Mouse (Mus musculus) right cerebral cortex, adult 2 months (tissue): Measurements from ENCODE around the gene Gm20388.

Source experiments
- DNase-seq, 2 experiments: peaks; one replicate each; pipeline ENCODE4 v3.0.0; 2021 to 2022; ENCODE audit warnings: low spot score in 2 of 2

Gene Gm20388

DNA sequence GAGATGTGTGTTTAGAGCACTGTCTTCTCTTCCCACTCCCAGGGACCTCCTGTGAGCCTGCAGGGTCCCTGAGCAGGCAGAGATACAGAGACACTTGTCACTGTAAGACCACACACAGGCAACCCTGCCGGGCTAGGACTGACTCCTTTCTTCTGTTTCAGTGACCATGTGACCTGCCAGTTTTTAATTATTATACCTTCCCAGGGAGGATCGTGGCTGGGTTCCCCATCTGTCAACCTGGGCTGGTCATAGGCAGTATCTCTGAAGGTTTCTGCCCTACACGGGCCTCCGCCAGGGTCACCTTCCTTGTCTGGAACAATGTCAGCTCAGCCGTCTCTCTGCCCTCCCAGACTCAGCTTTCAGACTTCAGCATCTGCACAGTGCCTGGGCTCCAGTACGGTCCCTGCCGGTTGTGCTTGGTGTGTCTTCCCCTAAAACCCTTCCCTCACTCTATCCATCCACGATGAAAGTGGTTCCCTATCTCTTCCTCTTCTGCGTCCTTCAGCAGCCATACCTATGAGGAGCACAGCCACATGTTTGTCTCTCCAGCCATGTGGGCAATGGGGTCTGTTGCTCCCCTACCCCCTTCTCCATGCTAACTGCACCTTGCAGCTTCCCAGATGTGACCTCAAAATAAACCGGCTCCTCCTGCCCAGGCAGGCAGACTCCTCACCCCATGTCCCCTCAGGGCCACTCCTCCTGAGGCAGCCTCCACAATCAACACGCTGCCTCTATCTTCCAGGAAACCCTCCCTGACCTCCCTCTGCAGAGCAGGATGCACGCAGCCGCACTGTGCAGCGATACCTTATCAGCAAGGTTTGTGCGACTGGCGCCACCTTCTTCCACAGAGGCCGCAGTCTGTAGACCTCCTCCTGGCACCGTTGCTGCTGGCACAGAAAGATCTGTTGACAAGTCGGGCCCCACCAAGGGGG, 2825.2 kb downstream of the Gm20388 start:
- DNase-seq, result no peak

GRCm38 (mm10) chr8:122736623-122737022, 2826.0 kb downstream of the Gm20388 start:
- no peak for DNase-seq

- no peak for DNase-seq
Measured at GRCm38 (mm10) chr8:122737071-122737470, 2826.4 kb downstream of the Gm20388 start.

- no peak for DNase-seq
Measured at GRCm38 (mm10) chr8:122737886-122738285, 2827.2 kb downstream of the Gm20388 start.

DNA sequence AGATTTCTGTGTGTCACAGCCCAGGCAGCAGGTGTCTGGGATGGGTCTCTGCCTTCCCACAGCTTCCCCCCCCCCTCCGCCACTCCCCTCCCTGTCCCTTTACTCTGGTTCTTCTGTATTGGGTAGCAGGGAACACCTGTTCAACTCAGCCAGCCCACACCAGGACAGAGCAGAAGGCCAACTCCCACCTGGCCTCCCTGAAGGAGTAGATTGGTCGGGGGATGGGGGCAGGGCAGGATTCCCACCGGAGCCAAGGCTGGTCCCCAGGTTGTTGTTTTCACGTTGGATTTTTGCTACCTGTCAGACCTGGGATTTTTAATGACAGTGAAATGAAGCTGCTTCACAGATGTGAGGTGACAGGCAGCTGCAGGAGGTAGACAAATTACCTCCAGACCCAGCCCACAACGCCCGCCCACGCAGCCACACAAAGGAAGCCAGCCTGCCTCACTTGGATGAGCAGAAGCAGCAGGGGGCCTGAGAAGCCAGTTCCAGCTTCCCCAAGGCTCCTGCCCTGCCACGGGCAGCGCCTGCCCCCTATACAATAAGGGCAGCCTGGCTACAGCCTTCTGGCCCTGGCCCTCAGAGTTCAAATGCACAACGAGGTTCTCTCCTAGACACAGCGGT, 2828.6 kb downstream of the Gm20388 start:
- no peak for DNase-seq

DNA sequence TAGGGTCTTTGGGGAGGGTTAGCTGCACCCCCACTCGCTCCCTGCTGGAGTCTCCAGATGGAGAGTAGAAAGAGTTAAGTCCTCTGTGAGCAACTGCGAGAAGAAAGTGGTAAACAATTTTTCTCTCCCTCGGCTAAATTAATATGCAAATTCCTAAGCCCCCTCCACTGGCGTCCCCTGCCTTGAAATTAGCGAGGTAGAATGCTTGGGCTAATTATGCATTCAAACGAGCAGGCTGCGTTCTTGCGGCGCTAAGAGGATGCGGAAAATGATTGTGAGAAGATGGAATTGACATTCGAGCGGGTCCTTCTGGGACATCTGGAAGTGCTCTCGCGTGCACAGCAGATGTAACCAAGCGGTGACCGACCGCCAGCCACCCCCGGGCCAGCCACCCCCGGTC, 2831.8 kb downstream of the Gm20388 start:
- no peak for DNase-seq

GRCm38 (mm10) chr8:122745022-122745749, 2834.5 kb downstream of the Gm20388 start:
- no peak for DNase-seq

- no peak for DNase-seq
Measured at GRCm38 (mm10) chr8:122745750-122746275, 2835.2 kb downstream of the Gm20388 start.

DNA sequence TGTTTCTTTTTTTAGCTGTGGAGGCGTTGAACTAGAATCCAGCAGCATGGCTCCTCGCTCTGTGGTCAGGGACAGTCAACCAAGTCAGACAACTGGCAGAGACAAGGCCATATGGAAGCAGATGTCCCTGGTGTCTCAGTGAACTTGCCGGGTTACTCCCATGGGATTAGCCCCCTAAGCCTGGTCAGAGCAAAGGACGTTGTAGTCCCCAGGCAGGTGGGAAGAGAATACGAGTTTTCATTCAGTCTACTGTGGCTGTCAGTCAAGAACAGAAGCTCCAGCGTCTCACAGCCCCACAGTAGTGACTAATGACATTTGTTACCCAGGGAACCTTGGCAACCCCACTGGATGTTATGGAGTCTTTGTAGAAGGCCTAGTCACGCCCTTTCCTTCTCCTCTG, 2835.8 kb downstream of the Gm20388 start:
- DNase-seq, result no peak

GRCm38 (mm10) chr8:122747825-122748224, 2837.2 kb downstream of the Gm20388 start:
- no peak for DNase-seq

- DNase-seq, result no peak
Measured at GRCm38 (mm10) chr8:122749333-122749958, 2838.8 kb downstream of the Gm20388 start.

DNA sequence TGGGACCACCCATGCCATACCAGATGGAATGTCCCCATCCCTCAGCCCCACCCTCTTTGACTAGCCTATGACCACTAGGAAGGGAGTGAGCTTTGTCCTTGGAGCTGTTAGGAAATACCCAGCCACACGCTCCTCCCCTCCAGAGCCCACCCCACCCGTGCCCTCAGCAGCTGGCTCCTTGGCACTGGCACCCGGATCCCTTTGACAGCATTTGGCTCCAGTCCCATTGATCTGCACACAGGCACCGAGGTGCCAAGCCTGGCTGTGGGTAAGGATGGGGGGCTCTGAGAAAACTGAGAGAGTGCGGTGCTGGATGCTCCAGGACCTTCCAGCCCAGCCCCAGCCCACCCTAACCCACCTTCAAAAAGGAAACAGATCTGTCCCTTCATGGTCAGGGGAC, 2840.7 kb downstream of the Gm20388 start:
- no peak for DNase-seq

- peak; percentile 62 to 75 for DNase-seq
Measured at GRCm38 (mm10) chr8:122752111-122752721, 2841.6 kb downstream of the Gm20388 start.

- DNase-seq, result no peak
Measured at GRCm38 (mm10) chr8:122758597-122758996, 2848.0 kb downstream of the Gm20388 start.

DNA sequence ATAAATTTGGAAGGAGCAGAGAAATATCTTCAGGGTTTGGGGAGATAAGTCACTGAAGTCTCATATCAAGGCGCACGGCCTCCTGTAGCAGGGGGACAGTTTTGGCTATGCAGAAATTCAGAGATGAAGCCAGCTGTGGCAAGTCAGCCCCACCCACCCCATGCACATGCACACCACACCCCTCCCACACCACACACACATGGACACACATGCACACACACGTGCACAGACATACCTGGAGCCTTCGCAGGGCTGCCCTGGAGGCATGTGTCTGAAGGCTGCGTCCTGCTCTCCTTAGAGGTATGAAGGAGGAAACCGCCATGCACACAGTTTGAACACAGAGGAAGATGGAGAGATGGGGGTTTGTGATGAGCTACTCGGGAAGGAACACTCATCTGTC, 2849.5 kb downstream of the Gm20388 start:
- DNase-seq, result no peak

GRCm38 (mm10) chr8:122761109-122761508, 2850.5 kb downstream of the Gm20388 start:
- DNase-seq, result no peak

- no peak for DNase-seq
Measured at GRCm38 (mm10) chr8:122762731-122763266, 2852.2 kb downstream of the Gm20388 start.

- no peak for DNase-seq
Measured at GRCm38 (mm10) chr8:122763267-122763738, 2852.7 kb downstream of the Gm20388 start.

DNA sequence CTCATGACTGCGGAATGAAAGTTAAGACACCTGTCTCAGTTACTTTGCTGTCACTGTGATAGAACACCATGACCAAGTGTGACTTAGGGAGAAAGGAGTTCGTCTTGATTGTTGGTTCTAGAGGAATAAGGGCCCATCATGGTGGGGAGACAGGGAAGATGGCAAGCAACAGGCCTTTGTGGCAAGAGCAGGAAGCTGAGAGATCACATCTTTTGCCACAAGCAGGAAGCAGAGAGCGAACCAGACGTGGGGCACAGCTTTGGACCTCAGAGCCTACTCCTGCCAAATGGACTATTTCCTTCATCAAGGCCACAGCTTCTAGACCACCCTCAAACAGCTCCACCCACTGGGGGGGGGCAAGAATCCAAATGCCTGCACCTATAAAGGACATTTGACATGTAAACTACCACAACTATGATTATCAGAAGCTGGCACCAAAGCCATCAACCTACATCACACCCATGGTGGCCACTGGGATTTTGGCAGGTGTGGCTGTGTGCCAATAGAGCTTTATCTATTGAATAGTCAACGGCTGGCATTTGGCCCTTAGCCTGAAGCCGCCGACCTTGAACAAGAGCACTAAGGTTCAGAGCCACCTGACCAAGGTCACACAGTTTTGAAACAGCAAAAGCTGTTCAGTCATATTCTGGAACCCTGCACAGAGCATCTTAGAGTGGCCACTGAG, 2854.3 kb downstream of the Gm20388 start:
- no peak for DNase-seq

- no peak for DNase-seq
Measured at GRCm38 (mm10) chr8:122766189-122766588, 2855.5 kb downstream of the Gm20388 start.
